Mouse (Mus musculus) bone marrow macrophage, adult 2 months (primary cell): ENCODE measurements around the gene Rb1.

Source experiments
- CTCF ChIP-seq: IDR thresholded peaks from 2 replicates; pipeline ENCODE4 v1.5.1; 2012; ENCODE audit warnings: low read depth, mild to moderate bottlenecking, low read length, moderate library complexity
- POLR2A ChIP-seq: IDR thresholded peaks from 2 replicates; pipeline ENCODE4 v1.6.1; 2012; ENCODE audit warnings: mild to moderate bottlenecking, low read depth, low read length, borderline replicate concordance

GRCm38 (mm10) chr14:73143710-73144420 is 181.8 kb downstream of the Rb1 start:
- TF ChIP-seq CTCF (no peak), POLR2A (no peak)
